Mouse (Mus musculus) kidney, adult 2 months (tissue): ENCODE measurements at regions not wholly inside any gene's neighbourhood (a gene's known extent, or its start where the extent isn't known, plus 50 kb on each side); places are given as distances from the start of the nearest gene placed in this dataset.
"Not testable (repeated sequence)": the region's sequence is repeated elsewhere in the genome, so short reads cannot be mapped to it uniquely, and the experiment has no call there.

Experiments used
- DNase-seq: peaks from one replicate; pipeline ENCODE4 v3.0.0; 2021
- H3K27ac ChIP-seq: fragments of 200-500 bp; 2 replicates; pipeline ENCODE4 v1.5.1; 2012; ENCODE audit warnings: low read depth, low read length, control low read depth, inconsistent platforms; ENCODE audit not compliant: insufficient read depth
- H3K27me3 ChIP-seq: fragments of 200-500 bp; replicated peaks from 2 replicates; pipeline ENCODE4 v1.6.1; 2012; ENCODE audit warnings: mild to moderate bottlenecking, moderate library complexity, low read length, inconsistent platforms; ENCODE audit not compliant: control insufficient read depth, insufficient read depth
- H3K36me3 ChIP-seq: fragments of 200-500 bp; 2 replicates; pipeline ENCODE4 v1.6.1; 2012; ENCODE audit warnings: mild to moderate bottlenecking, moderate library complexity, low read length, inconsistent platforms; ENCODE audit not compliant: control insufficient read depth, insufficient read depth
- H3K4me1 ChIP-seq: fragments of 200-500 bp; 2 replicates; pipeline ENCODE4 v1.6.1; 2011; ENCODE audit warnings: low read length; ENCODE audit not compliant: control insufficient read depth, insufficient read depth
- H3K4me3 ChIP-seq: fragments of 200-500 bp; 2 replicates; pipeline ENCODE4 v1.5.1; 2011; ENCODE audit warnings: mild to moderate bottlenecking, low read depth, low read length, control low read depth; ENCODE audit not compliant: insufficient read depth
- CTCF ChIP-seq: fragments of 200-500 bp; conservative IDR thresholded peaks from 2 replicates; pipeline ENCODE4 v1.5.1; 2011; ENCODE audit warnings: low read depth, mild to moderate bottlenecking, control low read depth, low read length, moderate library complexity, mixed read lengths; ENCODE audit not compliant: insufficient read depth, insufficient read length
- POLR2A ChIP-seq: fragments of 200-500 bp; IDR thresholded peaks from one replicate; pipeline ENCODE4 v1.6.1; 2011; ENCODE audit warnings: low read depth, low read length, control low read depth
- WGBS: fragments of 180-500 bp; shearing (Covaris S2); methylation state at CpG from one replicate; pipeline ENCODE4 v1.1.7; 2018; 5-methylcytosine and 5-hydroxymethylcytosine counted together

DNA sequence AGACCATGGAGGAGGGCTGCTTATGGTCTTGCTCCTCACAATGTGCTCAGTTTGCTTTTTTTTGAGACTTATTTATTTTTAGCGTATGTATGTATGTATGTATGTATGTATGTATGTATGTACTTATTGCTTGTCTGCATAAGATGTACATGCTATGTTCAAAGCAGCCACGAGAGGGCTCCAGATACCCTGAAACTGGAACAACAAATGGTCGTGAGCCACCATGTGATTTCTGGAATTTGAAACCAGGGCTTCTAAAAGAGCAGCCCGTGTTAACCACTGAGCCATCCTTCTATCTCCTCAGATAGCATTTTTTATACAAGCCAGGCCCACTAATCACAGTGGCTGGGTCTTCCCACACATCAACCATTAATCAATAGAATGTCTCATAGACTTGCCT lies 611.2 kb downstream of the 5730507C01Rik start:
- 71% methylated on average over 4 of the region's 4 CpGs for WGBS
- Histone ChIP-seq H3K27me3 (no peaks in the 10 kb centered on the region), H3K4me3 (no peak overlapping the region), H3K4me1 (no peaks in the 10 kb centered on the region), H3K27ac (no peak overlapping the region), H3K36me3 (no peaks in the 10 kb centered on the region)
- DNase-seq, result no peak
- no peak for TF ChIP-seq POLR2A
- no peak for TF ChIP-seq CTCF

DNA sequence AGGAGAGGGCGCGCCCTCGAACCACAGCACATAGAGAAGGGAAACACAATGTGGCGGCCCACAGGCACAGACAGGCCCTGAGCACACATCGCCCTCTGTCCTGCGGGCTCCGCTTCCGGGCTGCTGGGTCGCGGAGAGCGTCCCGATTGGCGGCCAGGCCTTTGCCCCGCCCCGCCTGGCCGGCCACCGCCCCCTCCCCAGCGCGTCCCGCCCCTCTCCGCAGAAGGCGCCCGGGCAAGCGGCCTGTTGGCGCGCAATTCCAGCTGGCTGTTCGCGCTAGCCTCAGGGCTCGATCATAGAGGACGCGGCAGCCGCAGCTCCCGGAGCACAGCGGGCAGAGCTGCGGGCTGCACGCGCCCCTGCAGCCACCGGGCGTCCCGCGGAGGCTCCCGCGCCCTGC lies 661.3 kb downstream of the 5730507C01Rik start:
- Histone ChIP-seq H3K4me1 (no peaks in the 10 kb centered on the region), H3K27me3 (no peaks in the 10 kb centered on the region), H3K27ac (no peak overlapping the region), H3K4me3 (no peak overlapping the region), H3K36me3 (no peaks in the 10 kb centered on the region)
- WGBS, result 22% methylated on average over 39 of the region's 43 CpGs
- TF ChIP-seq CTCF (no peak), POLR2A (no peak)
- no peak for DNase-seq

DNA sequence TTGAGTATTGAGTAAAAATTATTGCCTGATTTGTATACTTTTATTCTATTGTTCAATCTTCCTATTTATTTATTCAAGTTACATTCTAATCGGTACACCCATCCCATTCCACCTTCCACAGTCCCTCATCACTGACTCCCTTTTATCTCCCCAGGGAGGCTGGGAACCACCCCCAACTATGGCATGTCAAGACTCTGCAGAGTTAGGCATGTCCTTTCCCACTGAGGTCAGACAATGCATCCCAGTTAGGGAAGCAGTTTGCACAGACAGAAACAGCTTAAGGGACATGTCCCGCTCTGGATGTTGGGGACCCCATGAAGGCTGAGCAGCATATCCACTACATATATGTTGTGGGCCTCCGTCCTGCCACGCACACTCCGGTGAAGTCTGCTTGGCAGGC lies 678.1 kb downstream of the 5730507C01Rik start:
- H3K4me3 ChIP-seq, result no peak overlapping the region
- H3K4me1 ChIP-seq, result no peaks in the 10 kb centered on the region
- H3K27me3 ChIP-seq, result no peaks in the 10 kb centered on the region
- H3K36me3 ChIP-seq, result no peaks in the 10 kb centered on the region
- no peak overlapping the region for H3K27ac ChIP-seq
- DNase-seq, result no peak
- TF ChIP-seq CTCF (no peak), POLR2A (no peak)
- 95% methylated on average over 5 of the region's 5 CpGs for WGBS

DNA sequence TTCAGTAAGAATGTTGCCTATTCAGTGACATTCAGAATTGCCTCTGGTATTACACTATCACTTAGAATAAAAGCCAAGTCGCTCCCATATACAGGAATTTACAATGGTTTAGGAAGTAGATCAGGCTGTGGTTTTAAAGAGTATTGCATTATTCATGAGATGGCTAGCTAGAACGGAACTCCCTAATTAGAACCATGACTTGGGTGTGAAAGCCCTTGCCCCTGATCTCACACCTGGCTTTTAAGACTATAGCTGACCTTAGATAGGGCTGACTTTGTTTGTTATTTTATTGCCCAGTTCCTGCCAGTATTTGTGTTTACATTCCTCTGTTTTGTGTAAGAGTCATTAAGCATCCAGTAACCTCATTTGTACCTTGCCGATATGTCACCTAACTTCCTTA lies 678.7 kb downstream of the 5730507C01Rik start:
- not testable (repeated sequence) for H3K4me1 ChIP-seq, DNase-seq, H3K27ac ChIP-seq, H3K27me3 ChIP-seq, H3K36me3 ChIP-seq, H3K4me3 ChIP-seq
- 79% methylated on average over 3 of the region's 3 CpGs for WGBS

DNA sequence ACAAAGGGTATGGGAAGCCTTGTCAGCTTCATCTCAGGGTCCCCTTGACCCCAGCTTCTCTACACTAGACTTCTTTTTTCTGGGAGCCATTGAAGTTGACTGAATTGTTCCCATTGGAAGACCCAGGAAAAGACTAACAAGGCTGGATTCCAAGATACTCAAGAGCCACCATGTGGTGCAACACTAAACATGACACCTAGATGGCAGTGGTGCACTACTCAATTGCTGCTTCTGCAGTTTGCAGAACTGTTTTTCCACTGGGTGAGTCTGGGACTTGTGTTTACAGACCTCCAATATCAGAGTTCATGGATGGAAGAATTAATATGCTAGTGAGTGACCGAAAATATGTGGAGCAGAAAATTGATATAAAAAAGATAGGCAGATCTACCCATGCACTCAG lies 709.7 kb downstream of the 5730507C01Rik start:
- not testable (repeated sequence) for H3K27ac ChIP-seq, H3K4me3 ChIP-seq, H3K4me1 ChIP-seq, DNase-seq, H3K27me3 ChIP-seq, H3K36me3 ChIP-seq
- 76% methylated on average over 1 of the region's 1 CpGs for WGBS

DNA sequence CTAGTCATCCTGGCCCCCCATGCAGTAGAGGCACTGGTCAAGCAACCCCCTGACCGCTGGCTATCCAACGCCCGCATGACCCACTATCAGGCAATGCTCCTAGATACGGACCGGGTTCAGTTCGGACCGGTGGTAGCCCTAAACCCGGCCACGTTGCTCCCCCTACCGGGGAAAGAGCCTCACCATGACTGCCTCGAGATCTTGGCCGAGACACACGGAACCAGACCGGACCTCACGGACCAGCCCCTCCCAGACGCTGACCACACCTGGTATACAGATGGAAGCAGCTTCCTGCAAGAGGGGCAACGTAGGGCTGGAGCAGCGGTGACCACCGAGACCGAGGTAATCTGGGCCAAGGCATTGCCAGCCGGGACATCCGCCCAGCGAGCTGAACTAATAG lies 707.6 kb upstream of the Gm21863 start:
- WGBS, result 93% methylated on average over 23 of the region's 23 CpGs
- not testable (repeated sequence) for H3K27ac ChIP-seq, H3K4me3 ChIP-seq, H3K36me3 ChIP-seq, H3K27me3 ChIP-seq, H3K4me1 ChIP-seq
- DNase-seq, result peak; percentile 53

DNA sequence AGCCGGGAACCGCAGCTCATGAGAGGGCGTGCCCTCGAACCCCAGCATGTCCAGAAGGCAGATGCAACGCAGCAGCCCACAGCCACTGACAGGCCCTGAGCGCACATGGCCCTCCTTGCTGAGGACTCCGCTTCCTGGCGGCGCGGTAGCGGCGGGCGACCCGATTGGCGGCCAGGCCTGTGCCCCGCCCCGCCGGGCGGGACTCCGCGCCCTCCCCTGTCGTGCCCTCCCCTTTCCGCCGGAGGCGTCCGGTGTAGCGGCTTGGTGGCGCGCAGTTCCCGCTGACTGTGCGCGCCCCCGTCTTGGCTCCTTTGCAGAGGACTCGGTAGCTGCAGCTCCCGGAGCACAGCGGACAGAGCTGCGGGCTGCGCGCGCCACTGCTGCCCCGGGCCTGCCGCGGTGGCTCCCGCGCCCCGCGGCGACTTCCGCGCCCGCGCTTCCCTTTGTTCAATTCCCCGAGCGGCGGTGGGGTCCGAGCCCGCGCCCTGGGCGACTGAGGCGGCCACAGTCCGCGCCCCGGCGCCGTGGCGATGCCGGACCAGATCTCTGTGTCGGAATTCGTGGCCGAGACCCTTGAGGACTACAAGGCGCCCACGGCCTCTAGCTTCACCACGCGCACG lies 665.9 kb upstream of the Gm21863 start:
- H3K36me3 ChIP-seq, H3K27ac ChIP-seq, H3K4me1 ChIP-seq, H3K27me3 ChIP-seq, H3K4me3 ChIP-seq: not testable (repeated sequence)
- WGBS, result 14% methylated on average over 66 of the region's 75 CpGs
- DNase-seq, result peak; percentile 24

DNA sequence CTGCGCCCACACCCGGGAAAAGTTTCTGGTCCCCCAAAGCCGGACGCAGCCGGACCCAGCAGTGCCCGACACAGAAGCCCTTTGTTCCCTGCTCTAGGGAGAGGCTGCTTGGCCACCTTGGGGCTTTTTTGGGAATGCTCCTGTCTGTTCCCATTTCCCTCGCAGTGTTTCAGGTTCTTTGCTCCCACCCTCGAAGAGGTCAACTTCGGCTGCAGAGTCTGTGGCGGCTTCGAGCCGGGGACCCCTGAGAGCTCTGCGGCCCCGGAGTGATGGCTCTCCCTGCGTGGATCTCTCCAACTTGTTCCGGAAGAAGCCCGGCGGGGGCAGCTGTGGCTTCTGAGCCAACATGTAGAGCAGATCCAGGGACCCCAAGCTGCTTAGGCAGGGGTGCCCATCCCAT lies 665.3 kb upstream of the Gm21863 start:
- not testable (repeated sequence) for H3K4me1 ChIP-seq, H3K27me3 ChIP-seq, H3K27ac ChIP-seq, H3K4me3 ChIP-seq, DNase-seq, H3K36me3 ChIP-seq
- WGBS, result 31% methylated on average over 18 of the region's 18 CpGs

DNA sequence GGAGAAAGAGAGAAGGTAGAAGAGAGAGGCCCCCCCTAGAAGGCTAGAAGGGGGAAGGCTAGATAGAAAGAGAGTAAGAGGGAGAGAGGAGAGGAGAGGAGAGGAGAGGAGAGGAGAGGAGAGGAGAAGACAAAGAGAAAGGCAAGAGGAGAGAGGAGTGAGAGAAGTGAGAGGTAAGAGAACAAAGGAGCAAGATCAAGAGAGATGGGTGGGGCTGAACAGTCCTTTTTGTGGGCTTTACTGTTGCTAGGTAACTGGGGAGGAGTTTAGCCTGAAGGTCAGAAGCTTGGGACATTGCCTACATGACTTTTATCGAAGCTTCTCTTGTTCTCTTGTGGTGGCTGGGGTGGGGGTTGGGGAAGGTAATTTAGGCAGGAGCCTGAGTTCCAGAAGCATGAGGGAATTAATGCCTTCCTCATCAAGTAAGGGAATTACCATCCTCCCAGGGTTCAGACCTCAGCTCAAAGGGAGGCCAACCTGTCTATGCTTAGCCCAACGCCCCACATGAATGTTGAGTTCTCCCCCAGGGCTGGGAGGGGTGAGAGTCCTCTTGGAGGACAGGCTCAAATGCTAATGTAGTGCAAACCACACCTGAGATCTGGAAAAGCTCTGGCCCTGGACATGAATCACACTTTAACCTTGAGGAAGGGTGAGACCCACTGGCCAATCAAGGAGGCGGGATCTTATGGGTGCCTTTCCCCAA lies 662.1 kb upstream of the Gm21863 start:
- not testable (repeated sequence) for H3K27me3 ChIP-seq, H3K27ac ChIP-seq, DNase-seq, H3K4me3 ChIP-seq, H3K4me1 ChIP-seq, H3K36me3 ChIP-seq
- 82% methylated on average over 3 of the region's 3 CpGs for WGBS
